Mouse (Mus musculus): ENCODE data around the gene Usp1. TPM values are rescaled to one million over a fixed set of nuclear protein-coding genes. Genes with fewer than 3 reads are reported as not detected.
A peak's percentile ranks its signal among the peaks of the same experiment; 100 is the strongest.
"Not testable (repeated sequence)": the region's sequence is repeated elsewhere in the genome, so short reads cannot be mapped to it uniquely, and the experiment has no call there.

Gene Usp1
- total RNA-seq (2015; ENCODE audit: low replicate concordance) = 35.9 and 39.0 TPM in 2 replicates
- 54.1 and 57.2 TPM in 2 replicates for total RNA-seq (2017; ENCODE audit: low replicate concordance)

- peak; percentile 57 for ATAC-seq (replicated peaks; ENCODE audit: low FRiP score, poor library complexity, severe bottlenecking)
Measured at GRCm38 (mm10) chr4:98923568-98924070, at the start of gene Usp1. Usp1 (plus strand) TSS chr4:98923810.

DNA sequence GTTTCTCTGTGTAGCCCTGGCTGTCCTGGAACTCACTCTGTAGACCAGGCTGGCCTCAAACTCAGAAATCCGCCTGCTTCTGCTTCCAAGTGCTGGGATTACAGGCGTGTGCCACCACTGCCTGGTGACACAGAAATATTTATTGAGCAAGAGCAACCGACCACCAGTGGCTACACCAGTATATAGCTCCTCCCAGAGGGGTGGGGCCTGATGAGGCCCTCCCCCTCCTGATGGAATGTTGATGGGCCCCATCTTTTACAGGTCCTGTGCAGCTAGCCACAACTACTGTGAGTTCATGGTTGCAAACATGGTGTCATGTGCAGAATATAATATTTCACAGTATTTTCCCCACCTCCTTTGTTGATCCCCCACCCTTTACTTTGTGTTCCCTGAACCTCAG lies 40.9 kb upstream of the Usp1 start:
- ATAC-seq (replicated peaks; ENCODE audit: low FRiP score, poor library complexity, severe bottlenecking) = no peak

DNA sequence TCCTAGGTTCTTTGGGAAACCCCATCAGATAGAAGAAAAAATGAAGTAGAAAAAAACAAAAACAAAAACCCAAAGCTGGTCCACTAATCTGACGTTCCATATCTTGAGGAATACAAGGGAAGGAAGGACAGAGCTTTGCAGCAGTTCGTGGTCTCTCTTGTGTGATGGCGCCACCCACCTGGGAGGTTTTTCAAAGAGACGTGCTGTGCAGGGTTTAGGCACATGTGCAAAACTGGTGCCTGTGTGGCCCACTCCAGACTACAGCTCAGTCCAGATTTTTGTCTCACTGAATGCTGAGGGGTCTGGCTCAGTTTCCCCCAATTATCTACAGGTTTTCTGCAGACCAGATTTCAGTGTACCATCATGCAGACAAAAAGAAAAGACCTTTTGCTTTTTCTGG lies 37.2 kb upstream of the Usp1 start:
- ATAC-seq (replicated peaks; ENCODE audit: low FRiP score, poor library complexity, severe bottlenecking) = no peak

GRCm38 (mm10) chr4:98887148-98887547 lies 36.5 kb upstream of the Usp1 start:
- ATAC-seq (replicated peaks; ENCODE audit: low FRiP score, poor library complexity, severe bottlenecking) = no peak

- no peak for ATAC-seq (replicated peaks; ENCODE audit: low FRiP score, poor library complexity, severe bottlenecking)
Measured at GRCm38 (mm10) chr4:98910246-98910645, 13.4 kb upstream of the Usp1 start.

DNA sequence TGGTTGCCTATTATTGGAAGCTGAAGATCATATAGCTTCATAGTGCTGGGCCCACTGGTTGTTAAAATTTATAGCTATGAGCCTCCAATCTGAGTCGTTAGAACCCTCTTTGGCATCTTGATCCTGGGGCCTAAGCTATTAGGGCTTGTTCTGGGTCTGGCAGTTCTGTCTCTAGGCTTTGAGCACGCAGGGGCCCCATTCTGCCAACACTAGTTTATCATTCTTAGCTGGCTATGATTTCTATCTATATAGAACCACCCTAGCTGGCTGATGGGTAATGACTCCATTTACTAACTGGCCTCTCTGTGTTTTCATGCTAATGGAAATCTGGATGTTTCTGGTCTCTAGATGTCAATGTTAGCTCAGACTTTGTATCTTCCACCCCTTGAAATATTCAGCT lies 5.9 kb upstream of the Usp1 start:
- ATAC-seq (replicated peaks; ENCODE audit: low FRiP score, poor library complexity, severe bottlenecking) = no peak

DNA sequence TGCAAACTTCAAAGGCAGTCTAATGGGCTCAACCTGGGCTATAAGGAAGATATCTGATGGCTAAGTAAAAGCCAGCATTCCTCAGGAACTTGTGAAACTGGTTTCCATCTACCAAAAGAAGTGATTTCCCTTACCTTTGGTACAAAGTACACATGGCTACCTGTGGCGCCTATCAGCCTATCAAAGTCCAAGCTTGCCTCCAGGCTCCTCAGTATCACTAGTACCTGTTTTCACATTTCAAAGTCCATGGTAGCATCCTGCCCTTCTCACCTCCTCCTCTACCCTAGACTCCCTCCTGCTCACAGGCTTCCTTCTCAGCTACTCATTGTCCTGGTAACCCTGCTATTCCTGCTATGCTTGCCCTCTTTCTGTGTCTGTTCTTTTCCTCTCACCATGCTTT lies 5.4 kb upstream of the Usp1 start:
- no peak for ATAC-seq (replicated peaks; ENCODE audit: low FRiP score, poor library complexity, severe bottlenecking)

DNA sequence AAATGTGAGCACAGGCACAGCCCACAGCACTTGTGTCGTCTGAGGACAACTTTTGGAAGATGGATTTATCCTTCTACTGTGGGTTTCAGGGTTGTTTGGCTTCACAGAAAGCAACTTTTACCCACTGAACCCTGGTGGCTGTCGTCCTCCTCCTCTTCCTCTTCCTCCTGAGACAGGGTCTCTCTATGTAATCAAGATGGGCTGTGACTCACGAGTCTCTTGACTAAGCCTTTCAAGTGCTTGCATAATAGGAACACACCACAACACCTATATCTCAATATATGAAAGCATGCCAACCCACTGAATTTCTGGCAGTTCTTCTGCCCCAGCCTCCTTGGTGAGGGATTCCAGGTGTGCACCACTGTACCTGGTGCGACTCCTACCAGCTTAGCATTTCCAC lies 2.7 kb upstream of the Usp1 start:
- no peak for ATAC-seq (replicated peaks; ENCODE audit: low FRiP score, poor library complexity, severe bottlenecking)

DNA sequence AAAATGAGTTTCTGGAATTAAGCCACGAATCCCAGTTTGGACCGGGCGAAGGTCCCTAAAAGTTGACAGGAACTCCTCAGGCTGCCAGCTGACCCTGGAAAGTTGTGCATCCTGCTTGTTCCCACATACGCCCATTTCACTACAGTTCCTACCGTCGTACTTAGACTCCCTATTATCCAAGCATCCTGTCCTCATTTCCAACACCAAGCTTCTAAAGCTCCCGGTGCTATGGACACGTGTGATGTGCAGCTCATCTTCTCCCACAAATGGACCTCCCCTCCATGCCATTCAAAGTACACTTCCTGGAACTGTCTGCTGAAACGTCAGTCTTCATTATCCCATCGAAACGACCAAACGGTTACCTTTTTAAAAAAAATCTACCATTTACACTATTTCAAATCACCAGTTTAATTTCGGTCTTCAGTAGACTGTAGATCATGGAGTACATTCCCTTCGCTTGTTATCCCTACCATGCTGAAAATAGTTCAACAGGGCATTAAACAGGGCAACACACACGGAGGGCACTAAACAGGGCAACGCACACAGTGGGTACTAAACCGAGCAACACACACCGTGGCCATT lies 1.5 kb upstream of the Usp1 start:
- ATAC-seq (replicated peaks; ENCODE audit: low FRiP score, poor library complexity, severe bottlenecking) = peak; percentile 29; the same call in 1 of the 2 replicates

- ATAC-seq (replicated peaks; ENCODE audit: low FRiP score, poor library complexity, severe bottlenecking) = peak; percentile 93
Measured at GRCm38 (mm10) chr4:98922643-98923567, 705 bp upstream of the Usp1 start.

DNA sequence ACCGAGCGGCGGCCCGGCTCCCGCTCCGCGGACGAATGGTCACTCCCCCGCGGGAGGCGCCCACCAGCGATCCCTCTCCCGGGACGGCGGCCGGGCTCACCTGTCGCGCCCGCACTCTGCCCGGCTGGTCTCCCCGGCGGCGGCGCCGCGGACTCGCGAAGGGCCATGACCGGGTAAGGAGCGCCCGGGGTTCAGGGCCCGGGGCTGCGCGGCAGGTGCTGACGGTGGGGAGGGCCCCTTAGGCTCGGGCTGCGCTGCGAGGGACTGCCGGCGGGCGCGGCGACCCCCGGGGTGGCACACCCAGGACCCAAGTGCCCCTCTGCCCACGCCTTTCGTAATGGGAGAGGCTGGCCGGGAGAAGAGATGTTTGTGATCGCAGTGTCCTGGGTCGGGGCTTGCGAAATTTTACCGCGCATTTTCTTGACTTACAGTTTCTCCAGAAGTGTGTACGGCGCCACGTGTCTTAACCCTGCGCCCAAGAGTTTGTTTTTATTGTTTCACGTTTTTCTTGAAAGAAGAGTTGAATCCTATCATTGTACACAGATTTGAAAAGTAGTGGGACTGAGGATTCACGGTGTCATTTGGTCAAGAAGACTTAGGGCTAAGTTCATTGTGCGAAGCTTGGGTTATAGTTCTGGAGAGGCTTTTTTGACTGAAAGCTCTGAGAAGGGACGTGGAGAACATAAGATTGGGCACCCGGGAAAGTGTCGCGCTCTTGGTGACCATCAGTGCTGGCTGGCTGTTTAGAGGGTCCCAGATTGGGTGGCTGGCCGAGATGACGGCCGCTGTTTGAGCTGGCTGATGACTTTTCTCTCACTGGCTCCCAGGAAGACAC lies 678 bp downstream of the Usp1 start:
- no peak for ATAC-seq (replicated peaks; ENCODE audit: low FRiP score, poor library complexity, severe bottlenecking)

DNA sequence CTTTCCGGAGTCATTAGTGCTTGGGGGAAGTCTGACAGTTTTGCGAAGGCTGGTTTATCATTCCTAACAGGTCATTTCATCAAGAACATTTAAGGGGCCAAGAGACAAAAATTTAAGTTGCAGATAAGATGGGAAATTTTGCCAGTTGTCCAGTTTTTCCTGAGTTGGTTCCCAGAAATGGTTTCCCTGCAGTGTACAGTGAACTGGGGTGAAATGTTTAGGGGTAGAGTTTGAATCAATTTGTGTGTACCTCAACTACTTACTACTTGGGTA lies 1.2 kb downstream of the Usp1 start:
- no peak for ATAC-seq (replicated peaks; ENCODE audit: low FRiP score, poor library complexity, severe bottlenecking)

- ATAC-seq (replicated peaks; ENCODE audit: low FRiP score, poor library complexity, severe bottlenecking) = no peak
Measured at GRCm38 (mm10) chr4:98925250-98925781, 1.7 kb downstream of the Usp1 start.

DNA sequence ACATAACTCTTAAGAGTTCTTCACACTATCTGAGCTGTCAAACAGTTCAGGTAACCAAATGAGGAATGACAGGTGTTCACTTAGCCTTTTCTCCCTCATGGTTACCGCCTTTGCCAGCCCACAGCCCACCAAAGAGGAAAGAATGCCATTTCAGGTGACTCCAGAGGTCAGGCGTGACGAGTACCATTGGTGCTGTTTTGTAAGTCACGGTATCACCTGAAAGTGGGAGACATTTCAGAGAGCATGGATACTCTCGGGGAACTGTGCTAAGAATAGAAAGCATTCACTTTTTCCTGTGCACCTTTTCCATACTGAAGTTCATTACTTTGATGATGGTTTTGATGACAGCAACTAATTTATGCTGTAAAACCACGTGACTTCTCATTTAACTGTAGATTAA lies 12.4 kb downstream of the Usp1 start:
- no peak for ATAC-seq (replicated peaks; ENCODE audit: low FRiP score, poor library complexity, severe bottlenecking)

DNA sequence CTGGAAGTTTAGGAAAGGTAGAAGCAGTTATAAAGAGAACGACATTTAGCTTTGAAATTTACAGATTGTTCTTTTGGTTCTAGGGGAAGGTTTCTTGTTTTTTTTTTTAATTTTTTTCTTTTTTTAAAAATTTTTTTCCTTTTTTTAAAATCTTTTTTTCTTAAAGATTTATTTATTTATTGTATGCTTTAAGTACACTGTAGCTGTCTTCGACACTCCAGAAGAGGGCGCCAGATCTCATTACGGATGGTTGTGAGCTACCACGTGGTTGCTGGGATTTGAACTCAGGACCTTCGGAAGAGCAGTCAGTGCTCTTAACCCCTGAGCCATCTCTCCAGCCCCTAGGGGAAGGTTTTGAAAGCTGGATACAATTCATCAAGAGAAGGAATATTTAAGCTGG lies 14.6 kb downstream of the Usp1 start:
- not testable (repeated sequence) for ATAC-seq (replicated peaks; ENCODE audit: low FRiP score, poor library complexity, severe bottlenecking)

- ATAC-seq (replicated peaks; ENCODE audit: low FRiP score, poor library complexity, severe bottlenecking) = no peak
Measured at GRCm38 (mm10) chr4:98950563-98950962, 27.0 kb downstream of the Usp1 start.

DNA sequence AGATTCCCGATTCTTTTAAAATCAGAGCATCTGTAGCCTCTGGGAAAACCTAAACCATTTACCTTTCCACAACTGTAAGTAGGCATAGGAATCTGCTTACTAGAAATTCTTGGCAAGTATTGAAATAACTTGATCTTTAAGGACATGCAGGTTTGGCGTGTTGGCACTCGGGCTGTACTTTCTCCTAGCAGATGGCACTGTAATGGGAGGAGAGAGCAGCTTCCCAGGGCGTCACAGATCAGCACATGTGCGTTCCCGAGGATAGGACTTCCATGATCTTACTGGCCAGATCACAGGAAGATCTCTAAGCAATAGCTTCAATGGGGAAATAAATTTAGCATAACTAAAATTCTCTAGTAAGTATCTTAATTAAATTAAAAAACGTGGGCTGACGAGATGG lies 32.4 kb downstream of the Usp1 start:
- no peak for ATAC-seq (replicated peaks; ENCODE audit: low FRiP score, poor library complexity, severe bottlenecking)

DNA sequence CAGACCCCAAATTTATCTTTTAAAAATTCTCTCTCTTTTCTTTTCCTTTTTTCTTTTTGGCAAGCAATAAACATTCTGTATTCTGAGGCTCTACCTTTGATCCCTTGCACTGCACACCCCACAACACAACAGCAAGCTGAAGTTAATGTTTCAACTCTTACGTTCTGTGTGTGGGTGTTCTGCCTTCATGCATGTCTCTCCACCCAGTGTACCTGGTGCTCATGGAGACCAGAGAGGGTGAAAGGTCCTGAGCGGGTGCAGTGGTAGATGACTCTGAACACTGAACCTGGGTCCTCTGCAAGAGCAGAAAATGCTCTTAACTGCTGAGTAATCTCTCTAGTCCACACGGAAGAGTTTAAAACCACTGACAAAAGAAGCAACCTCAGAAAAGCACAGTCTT lies 36.6 kb downstream of the Usp1 start:
- no peak for ATAC-seq (replicated peaks; ENCODE audit: low FRiP score, poor library complexity, severe bottlenecking)

GRCm38 (mm10) chr4:98969946-98970345 lies 46.3 kb downstream of the Usp1 start:
- no peak for ATAC-seq (replicated peaks; ENCODE audit: low FRiP score, poor library complexity, severe bottlenecking)

DNA sequence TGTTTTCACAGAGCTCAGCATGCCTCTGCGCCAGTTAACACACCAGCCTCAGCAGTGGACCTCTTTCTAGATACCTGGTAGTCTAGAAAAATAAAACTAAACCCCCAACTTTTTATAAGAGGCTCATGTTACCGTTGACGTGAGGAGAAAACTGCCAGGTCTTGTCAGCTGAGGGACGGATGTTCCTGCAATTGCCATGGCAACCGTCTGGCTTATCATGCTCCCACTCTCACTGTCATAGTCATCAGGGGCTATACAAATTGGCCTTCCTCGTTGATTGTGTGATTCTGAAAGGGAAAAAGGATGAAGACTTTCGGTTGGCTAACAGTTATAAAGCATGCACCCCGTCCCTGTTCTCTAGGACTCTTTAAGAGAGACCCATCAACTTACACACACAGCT lies 52.1 kb downstream of the Usp1 start:
- no peak for ATAC-seq (replicated peaks; ENCODE audit: low FRiP score, poor library complexity, severe bottlenecking)
